In the genomic region with DNA sequence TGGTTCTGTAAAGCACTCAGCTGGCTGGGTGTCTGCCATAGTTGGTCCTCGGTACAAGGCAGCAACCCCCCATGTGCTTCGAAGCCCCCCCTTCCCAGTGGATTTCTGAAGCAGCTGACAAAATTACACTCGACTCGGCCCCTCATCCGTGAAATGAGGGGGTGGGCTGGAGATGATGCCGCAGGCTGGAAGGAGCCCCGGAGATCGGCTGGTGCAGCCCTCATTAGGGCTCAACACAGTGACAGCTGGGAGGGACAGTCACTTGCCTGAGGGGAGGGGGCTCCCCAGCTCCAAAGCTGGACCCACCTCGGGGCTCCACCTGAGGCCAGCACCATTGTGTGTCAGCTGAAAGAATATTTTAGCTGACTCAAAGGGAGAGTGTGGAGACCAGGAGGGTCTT, we compare ENCODE assay signal across 15 mouse cellular contexts. TPM values are rescaled to one million over a fixed set of nuclear protein-coding genes. Genes with fewer than 3 reads are reported as not detected.
DNase-seq lines count a peak whose midpoint lies in the region; ATAC-seq lines count a peak whose summit lies in the region.
"Had no signal": no experiment of that assay in that cellular context is flagged by ENCODE, and none has a peak within 500 bp of the region (broad histone marks: within the 10 kb centered on the region; RNA-seq: fewer than 3 reads in every experiment).

No protein-coding gene starts in this region.

- peak; percentile 67 to 78 for DNase-seq in cerebellum, postnatal 10 days
- no peak for DNase-seq in cerebellum, postnatal 36 days
- peak; percentile 75 for DNase-seq in forebrain, embryonic 11.5 days (ENCODE audit: low spot score)
- no peak for DNase-seq in layer of hippocampus, adult 9-11 months
- no peak for DNase-seq in spleen, postnatal 36 days (ENCODE audit: low spot score in 2 of 2)
- no peak for DNase-seq in liver, embryonic 11.5 days (ENCODE audit: low spot score)
- DNase-seq: adrenal gland, postnatal 25 days; cerebellum, adult 8-10 months; heart, adult 18-20 months; heart, postnatal 36 days; thymus, adult 2 months had no signal

- peak overlapping the region; percentile 77 for H3K27ac ChIP-seq in forebrain, embryonic 11.5 days (ENCODE audit: low read depth, low read length)
- peak overlapping the region; percentile 52 for H3K27ac ChIP-seq in hindbrain, embryonic 15.5 days (replicated peaks)
- peak overlapping the region; percentile 90 for H3K27ac ChIP-seq in neural tube, embryonic 13.5 days (replicated peaks)
- H3K27ac ChIP-seq in liver, embryonic 11.5 days (ENCODE audit: low read depth, low read length), result no peak overlapping the region
- H3K27ac ChIP-seq: left cerebral cortex, adult 2 months; limb, embryonic 15.5 days had no signal

- peak overlapping the region; percentile 26; the same call in 1 of the 2 replicates for H3K4me2 ChIP-seq in forebrain, embryonic 11.5 days (ENCODE audit: low read depth, low read length, severe bottlenecking)
- no peak overlapping the region for H3K4me2 ChIP-seq in hindbrain, embryonic 15.5 days
- H3K4me2 ChIP-seq in neural tube, embryonic 13.5 days, result peak overlapping the region; percentile 27
- no peak overlapping the region for H3K4me2 ChIP-seq in liver, embryonic 11.5 days
- H3K4me2 ChIP-seq: limb, embryonic 15.5 days had no signal

- ATAC-seq in forebrain, embryonic 11.5 days (replicated peaks; ENCODE audit: low FRiP score), result peak; percentile 72
- 0 out of 2 replicates have a peak, but pooled peaks have one; percentile 28 for ATAC-seq in hindbrain, embryonic 15.5 days (ENCODE audit: low FRiP score, low read depth)
- peak; percentile 29; the same call in 1 of the 2 replicates for ATAC-seq in neural tube, embryonic 13.5 days (ENCODE audit: low read depth)
- ATAC-seq in liver, embryonic 11.5 days (replicated peaks; ENCODE audit: low FRiP score), result no peak

- no peaks in the 10 kb centered on the region for H3K36me3 ChIP-seq in forebrain, embryonic 11.5 days (ENCODE audit: control insufficient read depth, insufficient read depth, low read length)
- no peaks in the 10 kb centered on the region for H3K36me3 ChIP-seq in hindbrain, embryonic 15.5 days
- no peaks in the 10 kb centered on the region for H3K36me3 ChIP-seq in neural tube, embryonic 13.5 days
- no peaks in the 10 kb centered on the region for H3K36me3 ChIP-seq in liver, embryonic 11.5 days (ENCODE audit: control insufficient read depth, insufficient read depth, low read length)
- H3K36me3 ChIP-seq: limb, embryonic 15.5 days had no signal

- 16% methylated on average over 9 of the region's 9 CpGs for WGBS in forebrain, embryonic 11.5 days
- WGBS in hindbrain, embryonic 15.5 days, result 9% methylated on average over 9 of the region's 9 CpGs
- 13% methylated on average over 9 of the region's 9 CpGs for WGBS in neural tube, embryonic 13.5 days
- WGBS in liver, embryonic 11.5 days, result 73% methylated on average over 9 of the region's 9 CpGs

- H3K4me1 ChIP-seq in forebrain, embryonic 11.5 days (replicated peaks; ENCODE audit: control insufficient read depth, insufficient read depth, low read length), result peaks cover 31% of the 10 kb centered on the region
- H3K4me1 ChIP-seq in hindbrain, embryonic 15.5 days (replicated peaks), result peaks cover 58% of the 10 kb centered on the region
- H3K4me1 ChIP-seq in neural tube, embryonic 13.5 days (replicated peaks), result peaks cover 69% of the 10 kb centered on the region
- no peaks in the 10 kb centered on the region for H3K4me1 ChIP-seq in liver, embryonic 11.5 days (replicated peaks; ENCODE audit: control insufficient read depth, insufficient read depth, low read length)

- H3K9ac ChIP-seq in forebrain, embryonic 11.5 days (ENCODE audit: low read length), result peak overlapping the region; percentile 35
- H3K9ac ChIP-seq in hindbrain, embryonic 15.5 days, result no peak overlapping the region; the same call in 1 of the 2 replicates
- H3K9ac ChIP-seq in neural tube, embryonic 13.5 days, result peak overlapping the region; percentile 49
- no peak overlapping the region for H3K9ac ChIP-seq in liver, embryonic 11.5 days (ENCODE audit: low read depth, low read length)
- H3K9ac ChIP-seq: limb, embryonic 15.5 days had no signal

- no peaks in the 10 kb centered on the region; the same call in 1 of the 2 replicates for H3K9me3 ChIP-seq in forebrain, embryonic 11.5 days (ENCODE audit: control insufficient read depth, low read length)
- no peaks in the 10 kb centered on the region for H3K9me3 ChIP-seq in hindbrain, embryonic 15.5 days
- H3K9me3 ChIP-seq in neural tube, embryonic 13.5 days, result no peaks in the 10 kb centered on the region
- no peaks in the 10 kb centered on the region for H3K9me3 ChIP-seq in liver, embryonic 11.5 days (ENCODE audit: control insufficient read depth, low read length)
- H3K9me3 ChIP-seq: limb, embryonic 15.5 days had no signal

- H3K27me3 ChIP-seq in forebrain, embryonic 11.5 days (ENCODE audit: control insufficient read depth, insufficient read depth, low read length), result no peaks in the 10 kb centered on the region
- H3K27me3 ChIP-seq in hindbrain, embryonic 15.5 days, result no peaks in the 10 kb centered on the region
- no peaks in the 10 kb centered on the region for H3K27me3 ChIP-seq in neural tube, embryonic 13.5 days
- no peaks in the 10 kb centered on the region for H3K27me3 ChIP-seq in liver, embryonic 11.5 days (replicated peaks; ENCODE audit: control insufficient read depth, insufficient read depth, low read length)
- H3K27me3 ChIP-seq: limb, embryonic 15.5 days had no signal

- no peak overlapping the region for H3K4me3 ChIP-seq in forebrain, embryonic 11.5 days (ENCODE audit: low read depth, low read length)
- H3K4me3 ChIP-seq in hindbrain, embryonic 15.5 days, result no peak overlapping the region
- no peak overlapping the region for H3K4me3 ChIP-seq in neural tube, embryonic 13.5 days
- no peak overlapping the region for H3K4me3 ChIP-seq in liver, embryonic 11.5 days (ENCODE audit: low read depth, low read length)
- H3K4me3 ChIP-seq: left cerebral cortex, adult 2 months; limb, embryonic 15.5 days had no signal

RNA-seq across cellular contexts. Expression of a gene that starts 29.6 kb away (rescaled TPM):
- 12.5 and 18.5 TPM in 2 replicates for polyA plus RNA-seq in forebrain, embryonic 11.5 days (2014; fragmentation: Nextera tagmentation; extraction: Ambion mirVana)
- 11.7 and 12.6 TPM in 2 replicates for polyA plus RNA-seq in hindbrain, embryonic 15.5 days (2015; fragmentation: Nextera tagmentation; extraction: Ambion mirVana)
- 10.6 and 11.8 TPM in 2 replicates for polyA plus RNA-seq in neural tube, embryonic 13.5 days (2015; fragmentation: Nextera tagmentation; extraction: Ambion mirVana)
- 1.3 and 1.8 TPM in 2 replicates for polyA plus RNA-seq in liver, embryonic 11.5 days (2014; fragmentation: Nextera tagmentation; extraction: Ambion mirVana)

Comparison
In these comparisons a context has a peak if more than half of its experiments do, and no peak if none do; other contexts are left out.
1. DNase-seq: peak in cerebellum, postnatal 10 days (2 of 2) and forebrain, embryonic 11.5 days (single experiment); none in cerebellum, postnatal 36 days (0 of 2), layer of hippocampus, adult 9-11 months (single experiment), spleen, postnatal 36 days (0 of 2) and liver, embryonic 11.5 days (single experiment).
2. H3K4me2 ChIP-seq: peak in forebrain, embryonic 11.5 days (single experiment) and neural tube, embryonic 13.5 days (single experiment); none in hindbrain, embryonic 15.5 days (single experiment) and liver, embryonic 11.5 days (single experiment).
3. H3K9ac ChIP-seq: peak in forebrain, embryonic 11.5 days (single experiment) and neural tube, embryonic 13.5 days (single experiment); none in hindbrain, embryonic 15.5 days (single experiment) and liver, embryonic 11.5 days (single experiment).